Mouse (Mus musculus) liver, embryonic 11.5 days (tissue): ENCODE results near the gene Rnf207. TPM values are rescaled to one million over a fixed set of nuclear protein-coding genes. Genes with fewer than 3 reads are reported as not detected.

Experiments used
- ATAC-seq: fragments of 200-750 bp; cut with Nextera tagmentation; replicated peaks from 2 replicates; pipeline ENCODE4 v1.8.0; 2017; ENCODE audit warnings: moderate number of reproducible peaks, mild to moderate bottlenecking, moderate TSS enrichment, moderate library complexity; ENCODE audit not compliant: low FRiP score
- DNase-seq: peaks from one replicate; pipeline ENCODE4 v3.0.0-alpha.2; 2017; ENCODE audit warnings: low spot score
- H3K27ac ChIP-seq: fragments of 300-500 bp; sonication (generic); 2 replicates; pipeline ENCODE4 v1.5.1; 2014; ENCODE audit warnings: mild to moderate bottlenecking, low read depth, low read length, control low read depth
- H3K27me3 ChIP-seq: fragments of 300-500 bp; sonication (generic); replicated peaks from 2 replicates; pipeline ENCODE4 v1.6.1; 2014; ENCODE audit warnings: low read length, mixed read lengths; ENCODE audit not compliant: control insufficient read depth, insufficient read depth
- H3K36me3 ChIP-seq: fragments of 300-500 bp; sonication (generic); 2 replicates; pipeline ENCODE4 v1.6.1; 2014; ENCODE audit warnings: mild to moderate bottlenecking, low read length, moderate library complexity, mixed read lengths; ENCODE audit not compliant: control insufficient read depth, insufficient read depth
- H3K4me1 ChIP-seq: fragments of 300-500 bp; sonication (generic); replicated peaks from 2 replicates; pipeline ENCODE4 v1.6.1; 2014; ENCODE audit warnings: low read length, mixed read lengths; ENCODE audit not compliant: control insufficient read depth, insufficient read depth
- H3K4me2 ChIP-seq: fragments of 300-500 bp; sonication (generic); 2 replicates; pipeline ENCODE4 v1.6.1; 2014; ENCODE audit warnings: mild to moderate bottlenecking, control low read depth, moderate library complexity
- H3K4me3 ChIP-seq: fragments of 300-500 bp; sonication (generic); 2 replicates; pipeline ENCODE4 v1.5.1; 2014; ENCODE audit warnings: low read depth, low read length, control low read depth
- H3K9ac ChIP-seq: fragments of 300-500 bp; sonication (generic); 2 replicates; pipeline ENCODE4 v1.6.1; 2014; ENCODE audit warnings: low read depth, low read length, control low read depth
- H3K9me3 ChIP-seq: fragments of 300-500 bp; sonication (generic); 2 replicates; pipeline ENCODE4 v1.6.1; 2016; ENCODE audit warnings: low read length, inconsistent platforms, mixed read lengths; ENCODE audit not compliant: control insufficient read depth
- WGBS: fragments of 180-500 bp; shearing (Covaris S2); extraction: QIAGEN DNeasy Blood & Tissue Kit; methylation state at CpG from one replicate; pipeline ENCODE4 v1.1.7; 2014; 5-methylcytosine and 5-hydroxymethylcytosine counted together
- polyA plus RNA-seq: library from polyadenylated mRNA; unstranded; fragments of >200 nt; fragmentation: Nextera tagmentation; extraction: Ambion mirVana; gene quantifications from 2 replicates; pipeline ENCODE4 v1.2.1, GENCODE M21; 2014

Rnf207 gene
- polyA plus RNA-seq, 1 experiment from 2014 or later = 0.97 TPM

DNA sequence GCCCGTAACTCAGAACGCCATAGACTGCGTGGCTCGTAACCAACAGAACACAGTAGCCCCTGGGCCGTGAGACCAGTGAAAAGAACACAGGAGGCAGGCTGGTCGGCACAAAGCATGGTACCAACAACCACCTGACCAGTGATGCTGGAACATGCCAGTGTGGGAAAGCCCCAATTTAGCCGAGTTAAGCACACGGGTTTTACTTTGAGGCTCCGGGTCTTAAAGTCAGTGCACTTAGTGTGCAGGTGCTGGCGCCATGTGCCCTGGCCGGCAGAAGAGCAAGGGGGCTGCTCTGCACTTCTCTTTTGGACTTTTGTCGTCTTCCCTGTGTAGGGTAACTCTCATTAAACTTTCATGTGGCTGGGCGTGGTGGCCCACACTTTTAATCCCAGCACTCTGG lies 48.8 kb downstream of the Rnf207 start:
- Histone ChIP-seq H3K4me1 (peaks cover 11% of the 10 kb centered on the region), H3K4me2 (no peak overlapping the region), H3K27ac (no peak overlapping the region), H3K9ac (no peak overlapping the region), H3K4me3 (no peak overlapping the region), H3K36me3 (no peaks in the 10 kb centered on the region), H3K9me3 (no peaks in the 10 kb centered on the region), H3K27me3 (peaks cover 21% of the 10 kb centered on the region)
- ATAC-seq = no peak
- 85% methylated on average over 13 of the region's 13 CpGs for whole genome bisulfite sequencing
- no peak for DNase-seq

DNA sequence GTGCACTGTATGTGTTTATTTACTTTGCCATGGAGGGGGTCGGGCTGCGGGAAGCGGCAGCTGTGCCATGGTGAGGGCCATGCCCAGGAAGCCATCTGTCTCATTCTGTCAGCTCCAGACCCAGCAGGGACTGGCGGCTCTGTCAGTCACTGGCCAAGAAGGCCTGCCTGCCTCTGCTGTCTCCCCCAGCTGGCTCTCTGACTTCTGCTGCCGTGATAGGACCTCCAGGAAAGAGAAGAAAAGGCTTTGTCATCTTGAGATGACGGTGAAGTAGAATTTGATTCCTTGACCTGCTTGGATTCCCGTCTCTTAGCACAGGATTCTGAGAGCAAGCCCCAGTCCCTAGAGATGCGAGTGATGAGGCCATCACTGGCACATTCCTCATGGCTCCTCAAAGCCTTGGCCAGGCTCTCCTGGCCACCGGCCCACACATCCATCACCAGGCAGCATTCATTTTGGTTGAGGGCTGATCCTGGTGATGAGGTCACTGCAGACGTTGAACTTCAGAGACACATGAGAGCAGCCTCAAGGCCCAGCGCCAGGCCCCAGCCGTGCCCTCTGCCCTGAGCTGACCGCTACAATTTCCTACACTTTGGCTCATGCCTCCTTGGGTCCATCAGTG lies 50.9 kb downstream of the Rnf207 start:
- no peak overlapping the region; the same call in 1 of the 2 replicates for H3K27ac ChIP-seq
- H3K27me3 ChIP-seq = no peaks in the 10 kb centered on the region; the same call in none of the 2 replicates
- H3K4me3 ChIP-seq = no peak overlapping the region
- no peak overlapping the region for H3K4me2 ChIP-seq
- H3K9me3 ChIP-seq = no peaks in the 10 kb centered on the region
- peaks cover 25% of the 10 kb centered on the region for H3K4me1 ChIP-seq
- H3K36me3 ChIP-seq = no peaks in the 10 kb centered on the region
- ATAC-seq (no peak), DNase-seq (no peak)
- H3K9ac ChIP-seq = no peak overlapping the region; the same call in 1 of the 2 replicates
- 77% methylated on average over 13 of the region's 13 CpGs for WGBS

DNA sequence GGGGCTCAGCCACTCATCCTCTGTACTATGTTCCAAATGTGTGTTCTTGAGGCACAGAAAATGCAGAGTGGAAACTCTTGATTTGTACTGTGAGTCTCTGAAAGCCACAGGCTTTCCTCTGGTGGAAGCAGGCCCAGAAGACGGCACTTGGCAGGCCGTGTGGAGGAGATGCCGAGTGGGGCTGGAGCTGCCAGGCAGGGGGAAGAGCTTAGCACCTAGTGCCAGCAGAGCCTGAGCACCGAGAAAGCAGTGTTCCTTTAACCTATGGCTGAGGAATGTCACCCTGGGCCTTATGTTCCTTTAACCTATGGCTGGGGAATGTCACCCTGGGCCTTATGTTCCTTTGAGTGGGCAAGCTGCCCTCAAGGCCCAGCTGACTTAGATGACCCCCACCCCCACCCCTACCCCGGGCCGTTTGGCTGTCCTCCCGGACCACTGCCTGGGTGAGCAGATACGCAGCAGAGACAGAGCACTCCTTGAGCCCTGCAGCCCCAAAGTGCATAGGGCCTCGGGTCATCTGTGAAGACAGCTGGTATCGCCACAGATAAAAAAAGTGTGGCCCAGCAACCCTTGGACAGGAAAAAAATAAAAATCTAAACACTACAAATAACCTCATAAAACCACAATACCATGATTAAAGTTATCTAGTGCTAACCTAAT lies 52.4 kb downstream of the Rnf207 start:
- DNase-seq (no peak), ATAC-seq (no peak)
- Histone ChIP-seq H3K27ac (no peak overlapping the region), H3K36me3 (no peaks in the 10 kb centered on the region), H3K4me2 (no peak overlapping the region), H3K9me3 (no peaks in the 10 kb centered on the region), H3K4me3 (no peak overlapping the region), H3K27me3 (no peaks in the 10 kb centered on the region), H3K9ac (no peak overlapping the region), H3K4me1 (peaks cover 30% of the 10 kb centered on the region)
- WGBS = 70% methylated on average over 10 of the region's 10 CpGs

DNA sequence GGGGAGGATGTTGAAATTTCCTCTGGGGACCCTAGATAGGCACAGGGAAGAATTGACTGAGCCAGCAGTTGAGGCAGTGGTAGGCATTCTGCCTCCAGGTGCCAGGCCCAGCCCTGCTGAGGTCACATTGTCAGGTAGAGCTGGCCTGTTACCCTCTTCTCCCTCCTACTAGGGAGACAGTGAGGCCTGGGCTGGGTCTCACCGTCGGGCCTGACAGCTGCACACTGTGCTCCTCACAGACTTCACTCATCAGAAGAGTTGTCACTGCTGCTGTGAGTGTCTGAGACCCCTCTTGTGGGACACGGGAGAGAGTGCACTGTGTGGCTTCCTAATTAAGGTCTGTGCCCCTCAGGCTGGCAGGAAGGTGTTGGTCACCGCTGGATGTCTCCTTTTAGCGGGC lies 53.0 kb downstream of the Rnf207 start:
- no peaks in the 10 kb centered on the region for H3K9me3 ChIP-seq
- no peaks in the 10 kb centered on the region for H3K27me3 ChIP-seq
- peaks cover 30% of the 10 kb centered on the region for H3K4me1 ChIP-seq
- 74% methylated on average over 5 of the region's 5 CpGs for WGBS
- no peak overlapping the region for H3K4me3 ChIP-seq
- no peaks in the 10 kb centered on the region for H3K36me3 ChIP-seq
- H3K9ac ChIP-seq = no peak overlapping the region
- ATAC-seq = no peak
- no peak for DNase-seq
- H3K4me2 ChIP-seq = no peak overlapping the region
- H3K27ac ChIP-seq = no peak overlapping the region

DNA sequence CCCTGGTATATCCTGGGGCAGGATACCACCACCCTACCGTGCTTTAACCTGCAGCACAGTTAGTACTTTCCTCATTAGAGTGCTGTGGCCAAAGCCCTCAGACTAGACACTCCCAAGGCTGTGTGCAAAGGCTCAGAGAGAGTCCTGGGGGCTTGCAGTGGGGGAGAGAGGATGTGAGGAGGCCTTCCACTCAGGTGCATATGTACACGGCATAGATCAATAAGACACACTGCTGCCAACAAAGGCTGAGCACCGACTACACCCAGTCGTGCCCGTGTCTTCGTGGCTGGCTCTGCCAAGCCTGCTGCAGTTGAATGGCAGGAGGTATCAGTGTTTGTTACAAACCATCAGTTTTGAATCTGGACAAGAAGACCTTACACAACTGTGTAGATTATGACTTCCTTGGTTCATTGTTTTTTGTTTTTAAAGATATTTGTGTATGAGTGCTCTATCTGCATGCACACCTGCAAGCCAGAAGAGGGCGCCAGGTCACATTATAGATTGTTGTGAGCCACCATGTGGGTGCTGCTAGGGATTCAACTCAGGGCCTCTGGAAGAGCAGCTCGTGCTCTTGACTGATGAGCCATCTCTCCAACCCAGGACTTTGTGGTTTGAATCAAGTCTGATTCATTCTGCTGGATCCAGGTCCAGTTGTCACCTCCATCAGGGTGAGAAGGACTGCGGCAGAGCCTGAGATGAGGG lies 53.8 kb downstream of the Rnf207 start:
- no peak for DNase-seq
- 87% methylated on average over 9 of the region's 9 CpGs for WGBS
- Histone ChIP-seq H3K9me3 (no peaks in the 10 kb centered on the region), H3K4me3 (no peak overlapping the region), H3K4me2 (no peak overlapping the region), H3K27ac (no peak overlapping the region), H3K36me3 (no peaks in the 10 kb centered on the region), H3K4me1 (peaks cover 30% of the 10 kb centered on the region), H3K9ac (no peak overlapping the region), H3K27me3 (no peaks in the 10 kb centered on the region)
- no peak for ATAC-seq

DNA sequence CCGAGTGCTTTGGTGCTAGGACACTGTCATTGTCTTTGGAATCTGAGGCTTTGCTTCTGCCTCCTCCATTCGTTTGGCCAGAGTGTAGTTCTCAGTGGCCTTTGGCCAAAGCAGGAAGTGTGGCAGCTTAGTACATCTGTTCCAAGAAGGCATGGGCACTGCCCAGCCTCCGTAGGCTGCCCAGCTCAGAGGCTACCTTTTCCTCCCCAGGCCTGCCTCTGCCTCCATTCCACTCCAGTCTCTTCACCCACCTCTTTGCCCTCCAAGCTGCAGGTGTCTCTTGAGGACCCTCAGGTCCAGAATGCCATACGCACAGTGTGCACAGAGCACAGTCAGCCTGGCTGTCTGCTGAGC lies 54.6 kb downstream of the Rnf207 start:
- Histone ChIP-seq H3K27me3 (no peaks in the 10 kb centered on the region), H3K27ac (peak overlapping the region; percentile 32; the same call in 1 of the 2 replicates), H3K4me3 (no peak overlapping the region), H3K4me2 (peak overlapping the region; percentile 53), H3K4me1 (peaks cover 30% of the 10 kb centered on the region), H3K9ac (peak overlapping the region; percentile 50), H3K36me3 (no peaks in the 10 kb centered on the region), H3K9me3 (no peaks in the 10 kb centered on the region)
- 52% methylated on average over 4 of the region's 4 CpGs for WGBS
- ATAC-seq (peak; percentile 13; the same call in 1 of the 2 replicates), DNase-seq (no peak)

DNA sequence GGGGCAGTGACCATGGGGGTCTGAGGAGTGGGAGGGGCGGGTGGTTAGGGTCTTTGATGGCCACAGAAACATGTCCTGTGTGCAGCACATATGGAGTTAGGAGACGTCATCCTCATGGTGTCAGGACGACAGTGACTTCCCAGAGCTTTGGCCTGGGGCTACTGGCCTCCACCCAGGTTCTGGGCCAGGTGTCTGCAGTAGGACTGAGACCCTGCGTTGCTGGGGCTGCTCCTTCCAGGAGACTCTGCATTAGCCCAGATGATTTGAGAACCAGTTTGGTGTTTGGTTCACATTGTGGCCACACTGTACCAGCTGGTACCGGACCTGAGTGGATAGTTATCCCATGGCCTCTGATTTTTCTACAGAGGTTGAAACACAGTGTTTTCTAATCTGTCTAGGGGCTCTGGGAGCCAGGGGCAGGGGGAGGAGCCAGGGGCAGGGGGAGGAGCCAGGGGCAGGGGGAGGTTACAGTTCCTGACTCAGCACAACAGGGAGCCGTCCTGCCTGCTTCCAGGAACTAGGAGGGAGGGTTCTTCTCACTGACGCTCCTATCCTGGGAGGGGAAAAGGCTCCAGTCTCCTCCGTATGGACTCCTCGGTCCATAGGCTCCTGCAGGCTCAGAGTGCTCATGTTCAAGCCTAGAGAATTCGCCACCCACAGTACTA lies 55.1 kb downstream of the Rnf207 start:
- Histone ChIP-seq H3K4me2 (peak overlapping the region; percentile 53), H3K9ac (peak overlapping the region; percentile 50), H3K4me3 (no peak overlapping the region), H3K9me3 (no peaks in the 10 kb centered on the region), H3K27me3 (no peaks in the 10 kb centered on the region), H3K36me3 (no peaks in the 10 kb centered on the region), H3K4me1 (peaks cover 30% of the 10 kb centered on the region), H3K27ac (peak overlapping the region; percentile 32; the same call in 1 of the 2 replicates)
- peak; percentile 77 for ATAC-seq
- WGBS = 35% methylated on average over 10 of the region's 10 CpGs
- peak; percentile 64 for DNase-seq

DNA sequence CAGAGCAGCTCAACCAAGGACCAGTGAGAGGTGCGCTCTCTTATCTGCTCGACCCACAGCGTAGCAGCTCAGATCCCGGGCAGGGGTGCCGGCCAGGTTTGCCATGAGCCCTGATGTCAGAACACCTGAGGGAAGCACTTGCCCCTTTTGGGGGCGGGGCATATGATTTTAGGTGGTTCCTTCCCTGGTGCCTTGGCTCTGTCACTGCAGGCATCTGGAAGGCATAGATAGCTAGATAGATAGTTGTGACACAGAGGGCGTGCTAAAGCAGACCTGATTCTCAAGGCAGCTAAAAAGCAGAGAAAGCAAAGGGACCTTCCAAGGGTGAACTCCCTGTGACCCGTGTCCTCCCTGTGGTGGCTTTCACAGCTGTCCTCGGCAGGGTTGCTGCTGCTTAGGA lies 55.7 kb downstream of the Rnf207 start:
- Histone ChIP-seq H3K27ac (no peak overlapping the region), H3K4me2 (peak overlapping the region; percentile 53), H3K4me3 (no peak overlapping the region), H3K9me3 (no peaks in the 10 kb centered on the region), H3K4me1 (peaks cover 30% of the 10 kb centered on the region), H3K9ac (no peak overlapping the region), H3K36me3 (no peaks in the 10 kb centered on the region), H3K27me3 (no peaks in the 10 kb centered on the region)
- DNase-seq = no peak
- 56% methylated on average over 9 of the region's 9 CpGs for WGBS
- ATAC-seq = peak; percentile 58
